Mouse (Mus musculus) CH12.LX (cell line): ENCODE data around the gene Rab43. TPM values are rescaled to one million over a fixed set of nuclear protein-coding genes. Genes with fewer than 3 reads are reported as not detected.

Experiments used
- DNase-seq: peaks from one replicate; pipeline ENCODE4 v3.0.0-alpha.2; 2013; ENCODE audit errors: extremely low read depth
- H3K27ac ChIP-seq: 2 replicates; pipeline ENCODE4 v1.5.1; 2012; ENCODE audit warnings: low read depth, mild to moderate bottlenecking, control low read depth, moderate library complexity; ENCODE audit not compliant: insufficient read depth
- H3K27me3 ChIP-seq: replicated peaks from 2 replicates; pipeline ENCODE3; 2012; ENCODE audit warnings: inconsistent platforms
- H3K36me3 ChIP-seq, 2 experiments: replicated peaks in 1 of 2; 2 replicates each; pipeline versions ENCODE3 to v1.6.1; 2012; ENCODE audit warnings: inconsistent platforms in 1 of 2, low read length in 1 of 2, mild to moderate bottlenecking in 1 of 2, mixed read lengths in 1 of 2, moderate library complexity in 1 of 2; ENCODE audit not compliant: control insufficient read depth in 1 of 2, insufficient read depth in 1 of 2
- H3K4me1 ChIP-seq, 2 experiments: 2 replicates each; pipeline ENCODE4 v1.6.1; 2012; ENCODE audit warnings: inconsistent platforms in 1 of 2, moderate library complexity in 1 of 2; ENCODE audit not compliant: insufficient read depth in 2 of 2, control insufficient read depth in 1 of 2
- H3K4me2 ChIP-seq: 2 replicates; pipeline ENCODE4 v1.6.1; 2012; ENCODE audit warnings: low read depth, mild to moderate bottlenecking, control low read depth; ENCODE audit not compliant: poor library complexity, insufficient read depth, severe bottlenecking
- H3K4me3 ChIP-seq, 3 experiments: fragments of 150-350 bp in 1 of 3; sonication (generic) in 1 of 3; replicated peaks in 1 of 3; 2 replicates each; pipeline versions ENCODE3 to v1.5.1; 2011 to 2012; ENCODE audit warnings: low read depth in 2 of 3, low read length in 2 of 3, mild to moderate bottlenecking in 2 of 3, moderate library complexity in 2 of 3, control low read depth in 1 of 3, improper control_type of control experiment in 1 of 3, inconsistent platforms in 1 of 3, mixed read lengths in 1 of 3; ENCODE audit not compliant: poor library complexity in 1 of 3
- H3K79me2 ChIP-seq: replicated peaks from 2 replicates; pipeline ENCODE4 v1.6.1; 2012; ENCODE audit warnings: mild to moderate bottlenecking, moderate library complexity; ENCODE audit not compliant: control insufficient read depth, poor library complexity, insufficient read depth, severe bottlenecking; ENCODE audit errors: extremely low read depth
- H3K9ac ChIP-seq: 2 replicates; pipeline ENCODE4 v1.6.1; 2012; ENCODE audit warnings: low read depth, mild to moderate bottlenecking, control low read depth, moderate library complexity; ENCODE audit not compliant: insufficient read depth
- H3K9me3 ChIP-seq: replicated peaks from 2 replicates; pipeline ENCODE3; 2012; ENCODE audit warnings: low read length, inconsistent platforms, mixed read lengths
- ELF1 ChIP-seq: IDR thresholded peaks from 2 replicates; pipeline ENCODE4 v1.6.1; 2014; ENCODE audit warnings: low read depth, mild to moderate bottlenecking, inconsistent platforms, low read length, improper control_type of control experiment
- EP300 ChIP-seq: IDR thresholded peaks from 2 replicates; pipeline ENCODE4 v1.6.1; 2011; ENCODE audit warnings: low read length, improper control_type of control experiment
- JUND ChIP-seq: conservative IDR thresholded peaks from 2 replicates; pipeline ENCODE4 v1.6.1; 2011; ENCODE audit warnings: low read depth, low read length, improper control_type of control experiment
- MAFK ChIP-seq: IDR thresholded peaks from 2 replicates; pipeline ENCODE4 v1.6.1; 2011; ENCODE audit warnings: low read length, improper control_type of control experiment; ENCODE audit not compliant: insufficient replicate concordance
- MAX ChIP-seq: IDR thresholded peaks from 2 replicates; pipeline ENCODE4 v1.6.1; 2011; ENCODE audit warnings: low read length, improper control_type of control experiment
- MYC ChIP-seq: IDR thresholded peaks from 2 replicates; pipeline ENCODE4 v1.6.1; 2011; ENCODE audit warnings: low read depth, mild to moderate bottlenecking, improper control_type of control experiment, low read length
- NELFE ChIP-seq: IDR thresholded peaks from 2 replicates; pipeline ENCODE4 v1.6.1; 2011; ENCODE audit warnings: low read depth, low read length, improper control_type of control experiment
- NRF1 ChIP-seq: IDR thresholded peaks from 2 replicates; pipeline ENCODE4 v1.6.1; 2014; ENCODE audit warnings: low read depth, mild to moderate bottlenecking, inconsistent platforms, low read length, improper control_type of control experiment, moderate library complexity
- POLR2A ChIP-seq: IDR thresholded peaks from 2 replicates; pipeline ENCODE4 v1.6.1; 2011; ENCODE audit warnings: low read depth, mild to moderate bottlenecking, improper control_type of control experiment, low read length
- RAD21 ChIP-seq: IDR thresholded peaks from 2 replicates; pipeline ENCODE4 v1.6.1; 2011; ENCODE audit warnings: low read depth, mild to moderate bottlenecking, low read length, improper control_type of control experiment, moderate library complexity
- RCOR1 ChIP-seq: conservative IDR thresholded peaks from 2 replicates; pipeline ENCODE4 v1.6.1; 2012; ENCODE audit warnings: low read depth, mild to moderate bottlenecking, inconsistent platforms, low read length, improper control_type of control experiment
- SIN3A ChIP-seq: IDR thresholded peaks from 2 replicates; pipeline ENCODE4 v1.6.1; 2012; ENCODE audit warnings: low read length, improper control_type of control experiment, inconsistent platforms
- SMC3 ChIP-seq: IDR thresholded peaks from 2 replicates; pipeline ENCODE4 v1.6.1; 2011; ENCODE audit warnings: low read depth, low read length, improper control_type of control experiment
- TCF12 ChIP-seq: IDR thresholded peaks from 2 replicates; pipeline ENCODE4 v1.6.1; 2014; ENCODE audit warnings: low read depth, mild to moderate bottlenecking, inconsistent platforms, low read length, improper control_type of control experiment
- UBTF ChIP-seq: IDR thresholded peaks from 2 replicates; pipeline ENCODE4 v1.6.1; 2012; ENCODE audit warnings: low read depth, mild to moderate bottlenecking, inconsistent platforms, low read length, improper control_type of control experiment, moderate library complexity
- ZC3H11A ChIP-seq: IDR thresholded peaks from 2 replicates; pipeline ENCODE4 v1.6.1; 2012; ENCODE audit warnings: low read depth, mild to moderate bottlenecking, inconsistent platforms, low read length, improper control_type of control experiment
- ZKSCAN1 ChIP-seq: IDR thresholded peaks from 2 replicates; pipeline ENCODE4 v1.6.1; 2012; ENCODE audit warnings: low read depth, inconsistent platforms, low read length, improper control_type of control experiment, borderline replicate concordance
- ZNF384 ChIP-seq: IDR thresholded peaks from 2 replicates; pipeline ENCODE4 v1.6.1; 2012; ENCODE audit warnings: low read depth, low read length, improper control_type of control experiment, inconsistent platforms
- dilution Hi-C: fragments of 300-500 bp; cut with MboI; formaldehyde crosslinking; loops from 2 replicates; pipeline ENCODE4 v1.14.3; 2020; ENCODE audit warnings: low sequenced_read_pairs; ENCODE audit not compliant: extremely low pct_unique_long_range_greater_than_20kb, extremely low pct_ligation_motif_present
- in situ Hi-C: fragments of 300-500 bp; cut with MboI; formaldehyde crosslinking; loops from 3 replicates; pipeline ENCODE4 v1.14.3; 2019; ENCODE audit warnings: low sequenced_read_pairs, low pct_ligation_motif_present, low pct_unique_long_range_greater_than_20kb, mixed read lengths
- polyA plus RNA-seq: library from polyadenylated mRNA; unstranded; fragments of >175 nt; gene quantifications from 2 replicates; pipeline ENCODE4 v1.2.1, GENCODE M21; 2012; ENCODE audit warnings: low read depth; ENCODE audit not compliant: insufficient read length
- total RNA-seq, 2 experiments: library from RNA; depleted of rRNA; stranded (reverse); fragments of 300-350 nt in 1 of 2; fragments of >200 nt in 1 of 2; gene quantifications; 2 replicates each; pipeline ENCODE4 v1.2.3; 2012 to 2014

The Rab43 gene
- total and polyA plus RNA-seq, 3 experiments: 4.3 to 23.4 (median 10.3) TPM

DNA sequence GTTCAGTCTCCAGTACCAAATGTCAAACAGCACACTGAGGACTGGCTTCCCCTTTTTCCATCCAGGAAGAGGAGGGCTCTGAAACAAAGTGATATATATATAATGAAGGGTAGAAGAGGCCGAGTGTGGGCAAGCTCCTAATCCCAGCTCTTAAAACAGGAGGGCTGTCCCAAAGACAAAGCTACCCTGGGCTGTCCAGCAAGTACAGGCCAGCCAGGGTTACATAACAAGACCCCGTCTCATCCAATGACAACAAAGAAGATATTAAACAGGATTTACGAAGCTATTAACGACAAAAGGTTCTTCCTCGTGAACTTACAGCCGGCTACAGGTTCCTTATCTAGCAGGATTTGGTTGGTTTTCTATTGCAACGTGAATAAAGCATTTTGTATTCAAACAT lies 7.1 kb downstream of the Rab43 start:
- Histone ChIP-seq H3K4me3 (no peak overlapping the region), H3K27ac (no peak overlapping the region), H3K79me2 (peaks cover 32% of the 10 kb centered on the region), H3K27me3 (no peaks in the 10 kb centered on the region), H3K4me1 (peaks cover 14 to 48% of the 10 kb centered on the region in 2 experiments), H3K4me2 (no peak overlapping the region), H3K36me3 (peaks cover 6 to 45% of the 10 kb centered on the region in 2 experiments), H3K9me3 (no peaks in the 10 kb centered on the region), H3K9ac (no peak overlapping the region)
- in situ Hi-C loops (no loop called here), dilution Hi-C loops (no loop called here)
- DNase-seq: no peak
- TF ChIP-seq JUND (no peak), MYC (no peak), NELFE (no peak), POLR2A (no peak), ZC3H11A (no peak), MAX (no peak), TCF12 (no peak), SIN3A (no peak)

DNA sequence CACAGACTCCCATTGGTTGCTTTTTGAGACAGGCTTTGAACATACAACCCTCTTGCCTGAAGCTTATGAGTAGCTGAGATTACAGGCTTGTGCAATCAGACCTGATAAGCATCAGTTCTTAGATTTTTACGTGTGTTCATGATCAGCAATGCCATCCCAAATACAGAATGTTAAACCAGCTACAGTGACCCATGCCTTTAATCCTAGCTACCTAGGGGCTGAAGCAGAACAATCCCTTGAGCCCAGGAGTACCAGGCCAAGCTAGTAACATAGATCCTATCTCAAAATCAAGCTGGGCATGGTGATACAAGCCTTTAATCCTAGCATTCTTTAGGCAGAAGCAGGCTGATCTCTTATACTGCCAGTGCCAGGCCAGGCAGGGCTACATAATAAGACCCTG lies 7.9 kb downstream of the Rab43 start:
- Histone ChIP-seq H3K4me1 (peaks cover 14 to 40% of the 10 kb centered on the region in 2 experiments), H3K9ac (no peak overlapping the region), H3K36me3 (peaks cover 6 to 52% of the 10 kb centered on the region in 2 experiments), H3K27me3 (no peaks in the 10 kb centered on the region), H3K4me3 (no peak overlapping the region), H3K9me3 (no peaks in the 10 kb centered on the region), H3K79me2 (peaks cover 25% of the 10 kb centered on the region), H3K27ac (no peak overlapping the region), H3K4me2 (no peak overlapping the region)
- DNase-seq: no peak
- in situ Hi-C loops: no loop called here
- no peak for TF ChIP-seq NRF1
- TF ChIP-seq MAFK: no peak
- TF ChIP-seq UBTF: no peak
- no peak for TF ChIP-seq ZC3H11A
- no peak for TF ChIP-seq SIN3A
- no peak for TF ChIP-seq EP300
- TF ChIP-seq RAD21: no peak
- no peak for TF ChIP-seq ELF1
- TF ChIP-seq JUND: no peak
- TF ChIP-seq ZNF384: no peak
- no peak for TF ChIP-seq TCF12
- TF ChIP-seq RCOR1: no peak
- TF ChIP-seq NELFE: no peak
- TF ChIP-seq MYC: no peak
- no peak for TF ChIP-seq ZKSCAN1
- TF ChIP-seq SMC3: no peak
- dilution Hi-C loops: no loop called here
